Mouse (Mus musculus): ENCODE data around the gene Olfr1137. TPM values are rescaled to one million over a fixed set of nuclear protein-coding genes. Genes with fewer than 3 reads are reported as not detected.

Olfr1137 gene
- not detected for total RNA-seq (2023)

GRCm38 (mm10) chr2:87713079-87713478 is at the start of gene Olfr1137:
Gene Olfr1137, minus strand, starts transcription at chr2:87713179.

GRCm38 (mm10) chr2:87753891-87754290 is 40.9 kb upstream of the Olfr1137 start, which contains the start of gene Olfr1141:
Gene Olfr1141, minus strand, starts transcription at chr2:87753991.

DNA sequence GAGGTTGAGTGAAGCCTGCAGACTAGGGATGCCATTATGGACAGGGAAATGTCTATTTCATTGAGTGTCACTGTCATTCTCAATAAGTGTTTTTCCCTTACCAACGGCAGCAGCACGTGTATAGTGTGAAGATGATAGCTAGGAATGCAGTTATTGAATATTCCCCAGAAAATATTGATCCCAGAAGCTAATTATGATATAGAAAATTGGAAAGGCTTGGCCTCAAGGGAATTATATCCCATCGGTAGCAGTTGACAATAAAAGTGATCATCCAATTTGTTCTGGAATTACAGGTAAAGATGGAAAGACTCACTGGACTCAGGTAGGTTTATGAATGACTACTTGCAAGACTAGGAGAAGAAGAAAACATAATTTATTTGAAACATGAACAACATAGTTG is 30.5 kb upstream of the Olfr1137 start, which contains the start of gene Olfr1140:
Olfr1140 (plus strand) TSS at position 301 of the 400 bp plus-strand sequence.

DNA sequence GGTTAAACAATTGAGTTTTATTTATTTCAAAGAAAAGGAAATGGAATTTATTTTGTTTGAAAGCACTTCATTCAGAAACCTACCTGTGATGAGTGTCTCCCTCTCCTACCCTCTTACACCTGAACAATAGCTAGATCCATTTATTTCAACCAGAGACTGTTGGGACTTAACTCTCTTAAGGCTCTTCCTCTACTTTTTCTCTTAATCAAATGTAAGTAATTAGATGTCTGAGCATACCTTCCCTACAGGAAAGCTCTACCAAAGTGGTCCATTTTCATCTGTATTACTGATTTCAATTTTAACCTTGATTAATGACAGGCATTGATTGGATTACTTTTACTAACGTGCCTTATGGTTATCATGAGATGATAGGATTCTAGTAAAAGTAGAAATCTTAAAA is 26.9 kb upstream of the Olfr1137 start, which contains the start of gene Olfr1138:
Olfr1138 (minus strand) TSS at position 101 of the 400 bp plus-strand sequence.

DNA sequence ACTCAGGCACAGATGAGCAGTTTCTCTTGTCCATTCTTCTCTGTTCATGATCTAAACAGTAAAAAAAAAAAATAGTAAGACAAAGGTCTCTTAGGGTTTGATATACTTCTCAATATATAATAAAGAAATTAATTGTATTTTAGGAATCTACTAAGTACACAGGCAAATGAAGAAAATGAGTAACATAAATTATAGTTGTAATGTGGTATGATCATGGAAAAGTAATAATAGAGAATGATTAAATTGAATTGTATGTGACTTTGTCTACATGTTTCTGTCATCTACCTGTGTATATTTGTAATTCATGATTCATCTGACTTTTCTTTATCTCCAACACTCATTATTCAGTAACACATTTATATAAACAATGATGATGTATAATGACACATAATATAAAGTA is 19.1 kb downstream of the Olfr1137 start, which contains the start of gene Olfr1136:
Olfr1136 (minus strand) TSS at position 101 of the 400 bp plus-strand sequence.

GRCm38 (mm10) chr2:87673564-87673963 is 39.4 kb downstream of the Olfr1137 start, which contains the start of gene Olfr1135:
Gene Olfr1135, minus strand, starts transcription at chr2:87673664.

Other genes starting within 250 kb of the Olfr1137 start
- gene Pramel7, start 216.1 kb downstream of the Olfr1137 start, total RNA-seq (2023) = not detected
- gene Pramel6, start 206.6 kb downstream of the Olfr1137 start, total RNA-seq (2023) = not detected
- gene Olfr153, start 181.4 kb downstream of the Olfr1137 start, total RNA-seq (2023) = not detected
- not detected for gene Olfr1128, start 167.6 kb downstream of the Olfr1137 start, total RNA-seq (2023)
- gene Olfr1129, start 139.3 kb downstream of the Olfr1137 start, total RNA-seq (2023) = not detected
- gene Olfr1130, start 107.0 kb downstream of the Olfr1137 start, total RNA-seq (2023) = not detected
- not detected for gene Olfr1131, start 86.1 kb downstream of the Olfr1137 start, total RNA-seq (2023)
- not detected for gene Olfr1132, start 75.6 kb downstream of the Olfr1137 start, total RNA-seq (2023)
- gene Olfr1133, start 65.8 kb downstream of the Olfr1137 start, total RNA-seq (2023) = not detected
- gene Olfr1134, start 54.7 kb downstream of the Olfr1137 start, total RNA-seq (2023) = not detected
- not detected for gene Olfr1135, start 39.5 kb downstream of the Olfr1137 start, total RNA-seq (2023)
- gene Olfr1136, start 19.2 kb downstream of the Olfr1137 start, total RNA-seq (2023) = not detected
- not detected for gene Olfr1138, start 26.8 kb upstream of the Olfr1137 start, total RNA-seq (2023)
- gene Olfr1140, start 30.6 kb upstream of the Olfr1137 start, total RNA-seq (2023) = not detected
- not detected for gene Olfr1141, start 40.8 kb upstream of the Olfr1137 start, total RNA-seq (2023)
- not detected for gene Olfr152, start 66.3 kb upstream of the Olfr1137 start, total RNA-seq (2023)
- not detected for gene Olfr1143, start 87.4 kb upstream of the Olfr1137 start, total RNA-seq (2023)
- gene Olfr1145, start 96.6 kb upstream of the Olfr1137 start, total RNA-seq (2023) = not detected
- not detected for gene Olfr1148, start 117.4 kb upstream of the Olfr1137 start, total RNA-seq (2023)
- gene Olfr1150-ps1, start 130.8 kb upstream of the Olfr1137 start, total RNA-seq (2023) = not detected
- gene Olfr1151, start 142.7 kb upstream of the Olfr1137 start, total RNA-seq (2023) = not detected
- not detected for gene Olfr1152, start 153.3 kb upstream of the Olfr1137 start, total RNA-seq (2023)
- gene Olfr1153, start 181.8 kb upstream of the Olfr1137 start, total RNA-seq (2023) = not detected
- gene Olfr1154, start 192.0 kb upstream of the Olfr1137 start, total RNA-seq (2023) = not detected
- gene Olfr1155, start 232.0 kb upstream of the Olfr1137 start, total RNA-seq (2023) = not detected
- gene Olfr1156, start 239.9 kb upstream of the Olfr1137 start, total RNA-seq (2023) = not detected

Data from neutrophil, adult 59 days (primary cell).